Mouse (Mus musculus): Measurements from ENCODE around the gene Mier2. TPM values are rescaled to one million over a fixed set of nuclear protein-coding genes. Genes with fewer than 3 reads are reported as not detected.

The Mier2 gene
- 10 to 100 TPM; 12.4 to 15.6 TPM for total RNA-seq (2021)

DNA sequence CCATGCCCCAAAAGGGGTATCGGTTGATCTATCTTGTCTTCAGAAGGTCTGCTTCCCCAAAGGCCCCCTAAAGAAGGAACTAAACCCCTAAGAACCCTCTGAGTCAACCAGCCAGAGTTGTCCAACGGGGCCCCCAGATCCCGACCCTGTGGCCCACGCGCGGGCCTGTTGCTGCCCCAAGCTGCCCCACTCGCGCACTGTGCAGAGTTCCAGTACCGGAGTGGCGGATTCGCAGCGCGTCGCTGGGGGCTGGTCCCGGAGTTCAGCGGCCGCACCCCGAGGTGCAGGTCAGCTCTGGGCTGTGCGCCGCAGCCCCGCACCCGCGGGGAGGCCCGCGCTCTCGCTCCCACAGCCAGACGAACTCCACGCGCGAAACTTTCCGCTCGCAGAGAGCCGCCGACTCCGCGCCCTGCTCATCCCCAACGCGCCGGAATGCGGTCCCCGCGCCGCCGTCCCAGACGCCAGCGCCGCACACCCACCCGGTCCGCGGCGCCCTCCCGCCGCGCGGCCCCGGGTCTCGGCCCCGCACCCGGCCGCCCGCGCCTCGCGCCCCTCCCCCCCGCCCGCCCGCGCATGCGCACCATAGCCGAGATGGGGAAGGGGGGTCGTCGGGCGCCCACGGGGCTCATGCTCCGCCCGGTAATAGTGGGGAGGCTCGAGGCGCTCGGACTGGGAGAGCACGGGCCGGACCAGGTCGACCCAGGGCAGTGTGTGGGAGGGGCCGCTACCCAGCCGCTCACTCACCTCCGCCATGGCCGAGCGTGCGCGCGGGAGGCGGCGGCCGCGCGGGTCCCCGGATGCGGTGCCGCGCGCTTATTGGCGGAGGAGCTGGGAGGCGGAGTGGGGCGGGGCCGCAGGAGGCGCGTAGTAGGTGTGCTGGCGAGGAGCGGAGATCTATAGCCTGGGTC, at the start of gene Mier2:
TSS of gene Mier2 (minus strand) at position 870 of the 908 bp plus-strand sequence.
- intact Hi-C loops (cut with DNase I) = no loop called here
- DNase-seq = peak; percentile 73 to 80

DNA sequence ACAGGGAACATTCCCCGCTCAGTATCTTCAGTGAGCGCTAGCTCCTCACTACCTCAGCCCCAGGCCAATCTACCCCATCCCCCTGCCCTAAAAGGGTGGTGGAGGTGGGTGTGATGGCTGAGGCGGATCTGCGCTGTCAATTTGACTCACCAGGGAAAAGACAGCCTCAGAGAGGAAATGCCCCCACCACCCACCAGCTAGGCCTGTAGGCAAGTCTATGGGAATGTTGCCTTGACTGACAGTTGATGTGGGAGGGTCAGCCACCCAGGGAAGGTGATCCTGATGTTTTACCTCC, 42.9 kb upstream of the Mier2 start:
- DNase-seq = no peak
- intact Hi-C loops (cut with DNase I) = loop anchor here (10.0 kb wide), 1 partner anchor 187 kb away; no protein-coding TSS in a partner anchor

DNA sequence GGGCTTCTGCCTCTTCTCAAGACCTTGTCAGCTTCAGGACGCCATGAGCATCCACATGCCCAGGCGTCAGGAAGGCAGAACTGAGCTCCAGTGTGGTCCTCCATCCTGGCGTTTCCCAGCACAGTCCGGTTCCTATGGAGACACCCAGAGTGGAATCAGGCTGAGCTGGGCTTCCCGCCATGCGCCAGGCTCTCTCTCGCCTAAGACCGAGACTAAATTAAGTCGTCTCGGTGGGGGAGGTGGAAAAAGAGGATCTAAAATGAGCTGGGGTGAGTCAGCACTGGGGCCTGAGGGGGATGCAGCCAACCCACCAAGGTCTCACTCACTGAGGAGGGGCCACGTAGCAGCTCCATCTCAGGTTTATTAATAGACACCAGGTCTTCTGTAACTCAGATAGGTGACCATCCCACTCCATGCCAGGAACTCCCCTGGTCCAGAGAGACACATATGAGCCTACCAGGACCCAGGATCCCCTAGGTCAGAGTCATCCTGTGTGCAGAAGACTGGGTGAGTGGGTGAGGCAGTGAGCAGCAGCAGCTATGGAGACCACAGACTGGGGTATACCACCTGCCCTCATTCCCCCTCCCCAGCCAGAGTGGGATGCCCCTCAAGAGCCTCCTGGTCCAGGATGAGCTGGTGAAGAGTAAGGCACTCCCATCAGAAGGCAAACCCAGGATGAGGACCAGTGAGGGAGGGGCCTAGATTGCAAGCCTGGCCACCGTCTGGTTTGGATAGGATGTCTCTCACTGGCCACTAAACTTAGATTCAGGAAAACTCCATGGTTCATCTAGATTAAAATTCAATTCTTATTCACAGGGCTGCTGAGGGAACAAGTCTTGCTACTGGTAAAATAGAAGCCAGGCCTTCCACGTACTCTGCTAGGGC, 42.3 kb upstream of the Mier2 start:
- intact Hi-C loops (cut with DNase I) = loop anchor here (10.0 kb wide), 1 partner anchor 188 kb away; no protein-coding TSS in a partner anchor
- no peak for DNase-seq

DNA sequence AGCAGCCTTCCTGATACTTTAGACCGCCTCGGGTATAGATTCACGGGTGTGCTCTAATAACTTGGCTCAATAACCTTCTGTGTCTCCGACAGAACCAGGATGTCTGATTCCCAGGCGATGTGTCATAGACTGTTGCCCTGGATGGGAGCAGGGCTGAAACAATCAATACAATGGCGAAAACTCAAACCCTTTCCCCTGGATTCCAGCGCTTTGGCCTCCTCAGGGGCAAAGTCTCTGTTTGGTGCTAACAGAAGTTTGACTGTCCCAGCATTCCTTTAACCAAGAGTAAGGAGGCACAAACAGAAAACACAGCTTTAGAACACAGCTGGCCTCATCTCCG, 40.6 kb upstream of the Mier2 start:
- no peak for DNase-seq
- intact Hi-C loops (cut with DNase I) = loop anchor here (1.0 to 10.0 kb wide), 3 partner anchors 54 to 189 kb away; no protein-coding TSS in a partner anchor

DNA sequence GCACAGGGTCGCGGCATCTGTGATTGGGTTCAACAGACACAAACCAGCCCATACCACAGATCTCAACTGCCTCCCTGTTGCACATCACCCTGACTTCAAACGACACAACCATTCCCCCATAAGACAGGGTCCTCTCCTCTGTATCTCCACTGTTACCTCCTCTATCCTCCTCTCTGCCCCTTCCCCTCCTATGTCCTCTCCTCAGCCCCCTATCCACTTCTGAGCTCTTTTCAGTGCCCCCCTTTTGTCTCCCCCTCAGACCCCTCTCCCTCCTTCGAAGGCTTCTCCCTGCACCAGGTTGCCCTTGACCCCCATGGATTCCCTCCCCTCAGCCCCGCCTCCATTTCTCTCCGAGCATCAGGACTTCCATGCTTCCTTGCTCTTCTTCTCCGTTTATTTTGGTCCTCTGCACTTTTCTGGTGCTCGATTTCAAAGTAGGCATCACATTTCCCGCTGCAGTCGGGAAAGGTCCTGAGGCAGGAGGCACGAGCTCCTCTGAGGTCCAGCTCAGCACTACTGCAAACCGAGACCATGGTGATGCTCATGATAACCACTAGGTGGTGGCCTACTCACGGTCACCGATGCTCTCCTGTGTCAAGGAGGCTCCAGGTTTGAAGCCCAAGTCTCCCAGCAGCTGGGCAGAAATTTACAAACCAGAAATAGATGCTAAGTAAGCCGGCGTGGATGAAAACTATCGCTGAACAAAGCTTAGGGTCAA, 40.0 kb upstream of the Mier2 start:
- intact Hi-C loops (cut with DNase I) = loop anchor here (1.0 to 10.0 kb wide), 3 partner anchors 54 to 190 kb away; no protein-coding TSS in a partner anchor
- DNase-seq = peak; percentile 67 to 80

DNA sequence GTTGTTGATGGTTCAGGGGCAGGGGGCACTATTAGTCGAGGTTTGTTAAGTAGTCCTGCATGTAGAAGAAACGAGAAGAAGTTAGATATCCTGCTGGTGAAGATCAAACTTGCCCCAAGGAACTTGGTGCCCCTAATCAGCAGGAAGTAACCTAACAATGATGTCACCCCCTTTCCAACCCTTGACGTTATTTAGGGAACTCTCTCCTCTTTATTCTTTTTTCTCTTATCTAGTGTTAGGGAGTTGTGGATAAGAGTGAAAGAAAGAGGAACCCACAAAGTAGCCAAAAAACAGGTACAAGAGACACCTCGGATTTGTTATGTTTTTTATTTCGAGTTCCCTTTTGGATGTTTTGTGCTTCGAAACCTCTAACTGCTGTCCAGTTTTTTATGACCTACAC, 39.1 kb upstream of the Mier2 start:
- DNase-seq = no peak
- intact Hi-C loops (cut with DNase I) = loop anchor here (10.0 kb wide), 1 partner anchor 191 kb away; no protein-coding TSS in a partner anchor

DNA sequence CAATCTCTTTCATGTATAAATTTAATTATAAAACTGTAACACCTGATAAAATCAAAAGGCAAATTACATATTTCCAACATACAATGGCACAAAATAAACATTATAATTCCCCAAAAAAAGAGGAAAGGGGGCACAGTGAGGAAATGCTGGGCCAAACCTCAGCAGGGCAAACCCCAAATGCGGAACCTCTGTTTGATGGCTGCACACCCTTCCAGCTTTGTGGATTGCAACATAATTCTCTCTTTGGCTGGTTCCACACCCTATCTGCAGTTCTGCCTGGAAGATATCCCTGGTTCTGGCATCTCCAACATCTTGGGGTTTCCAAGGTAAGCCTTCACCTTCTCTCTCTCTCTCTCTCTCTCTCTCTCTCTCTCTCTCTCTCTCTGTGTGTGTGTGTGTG, 35.7 kb upstream of the Mier2 start:
- intact Hi-C loops (cut with DNase I) = loop anchor here (10.0 kb wide), 1 partner anchor 194 kb away; no protein-coding TSS in a partner anchor
- no peak for DNase-seq

DNA sequence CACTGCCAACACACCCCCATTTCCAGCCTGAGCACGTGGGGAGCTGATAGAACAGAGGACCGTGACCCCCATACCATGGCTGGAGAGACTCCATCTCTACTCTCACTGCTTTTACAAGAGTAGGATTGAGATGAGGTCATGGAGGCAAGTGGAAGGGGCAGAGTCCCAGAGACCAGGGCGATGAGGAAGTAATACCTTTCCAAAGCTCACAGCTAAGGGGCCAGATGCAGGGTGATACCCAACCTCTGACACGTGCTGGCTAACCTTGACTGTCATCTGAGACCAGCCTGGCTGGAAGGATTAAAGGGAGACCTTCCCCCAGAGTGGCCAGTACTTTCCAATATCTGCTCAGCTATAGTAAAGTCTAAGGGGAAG, 32.7 kb upstream of the Mier2 start:
- intact Hi-C loops (cut with DNase I) = no loop called here
- DNase-seq = no peak

DNA sequence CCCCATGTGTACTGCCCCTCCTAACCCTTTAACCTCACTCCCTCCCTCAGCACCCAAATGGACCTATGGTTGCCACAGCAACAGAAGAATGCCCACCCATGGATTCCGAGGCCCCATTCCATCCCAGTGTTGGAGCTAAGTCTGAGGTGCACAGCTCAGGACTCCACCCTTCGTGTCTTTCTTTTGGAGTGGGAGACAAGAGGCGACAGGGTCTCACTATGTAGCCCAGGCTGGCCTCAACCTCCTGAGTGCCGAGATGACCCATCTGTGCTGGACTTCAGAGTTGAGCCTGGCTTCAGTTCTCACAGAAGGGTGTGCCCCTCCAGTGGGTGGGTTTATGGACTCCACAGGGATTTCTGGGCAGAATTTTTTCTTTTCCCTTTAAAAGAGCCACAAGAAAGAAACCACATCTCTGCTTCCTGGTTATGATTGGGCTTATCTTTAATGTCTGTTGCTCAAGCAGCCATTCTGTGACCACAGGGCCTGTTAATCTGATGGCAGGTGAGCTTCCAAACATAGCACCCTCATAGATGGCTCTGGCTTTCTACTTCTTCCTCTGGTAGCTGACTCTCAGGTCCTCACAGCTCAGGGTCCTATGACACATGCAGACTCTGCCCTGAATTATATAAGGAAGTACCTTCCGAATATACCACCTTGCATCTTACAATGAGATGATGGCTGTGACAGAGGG, 32.2 kb upstream of the Mier2 start, which contains the start of gene Theg:
TSS of gene Theg (minus strand) at position 271 of the 691 bp plus-strand sequence.
- intact Hi-C loops (cut with DNase I) = no loop called here
- no peak for DNase-seq

DNA sequence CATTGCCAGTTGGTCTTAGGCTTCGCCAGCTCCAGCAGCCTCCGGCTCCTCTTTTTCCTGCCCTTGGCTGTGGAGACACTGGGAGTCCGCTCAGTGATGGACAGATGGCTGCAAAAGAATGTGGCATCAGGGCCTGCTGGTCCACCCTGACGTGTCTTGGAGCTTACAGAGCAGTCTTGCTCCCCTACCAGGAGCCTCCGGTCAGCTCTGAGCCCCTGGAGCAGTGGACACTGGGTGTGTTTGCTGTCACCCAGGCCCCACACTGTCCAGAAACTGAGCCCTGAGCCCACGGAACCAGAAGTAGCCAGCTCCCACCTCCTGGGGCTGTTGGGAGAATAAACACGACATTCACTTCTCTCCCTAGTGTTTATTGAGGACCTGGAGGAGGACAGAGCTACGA, 31.2 kb upstream of the Mier2 start:
- intact Hi-C loops (cut with DNase I) = no loop called here
- no peak for DNase-seq

DNA sequence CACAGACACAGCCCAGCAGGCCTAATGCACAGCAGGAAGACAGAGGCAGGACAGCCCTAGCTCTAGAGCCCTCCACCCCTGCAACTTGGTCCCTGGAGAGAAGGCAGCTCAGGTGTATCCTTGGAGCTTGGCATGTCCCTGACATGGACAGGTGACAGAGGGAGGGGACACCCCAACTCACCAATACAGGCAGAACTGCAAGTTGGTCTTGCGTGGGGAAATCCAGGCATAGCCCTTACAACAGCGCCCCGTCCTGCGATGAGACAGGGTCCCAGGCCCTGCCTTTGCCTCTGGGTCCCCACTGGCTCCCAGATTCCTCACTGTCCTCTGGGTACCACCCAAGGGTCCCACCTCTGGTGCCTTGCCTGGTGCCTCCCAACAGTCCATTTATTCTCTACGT, 30.7 kb upstream of the Mier2 start:
- intact Hi-C loops (cut with DNase I) = no loop called here
- DNase-seq = no peak

DNA sequence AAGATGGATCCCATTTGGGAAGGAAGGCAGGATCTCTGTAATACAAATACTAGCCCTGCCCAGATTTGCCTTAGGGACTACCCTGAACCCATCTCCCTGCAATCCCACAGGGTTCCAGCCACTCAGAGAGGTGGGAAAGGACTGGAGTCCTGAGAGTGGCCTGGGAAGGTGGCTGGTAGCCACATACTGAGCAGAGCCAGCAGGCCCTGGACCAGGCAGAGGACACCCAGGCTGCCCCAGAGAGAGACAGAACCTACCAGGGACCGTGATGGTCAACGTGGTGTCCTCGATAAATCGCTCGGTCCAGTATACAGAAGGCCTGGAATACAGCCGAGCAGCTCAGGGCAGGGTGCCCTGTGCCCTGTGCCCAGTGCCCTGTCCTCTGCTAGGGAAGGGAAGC, 30.1 kb upstream of the Mier2 start:
- DNase-seq = no peak
- intact Hi-C loops (cut with DNase I) = no loop called here

DNA sequence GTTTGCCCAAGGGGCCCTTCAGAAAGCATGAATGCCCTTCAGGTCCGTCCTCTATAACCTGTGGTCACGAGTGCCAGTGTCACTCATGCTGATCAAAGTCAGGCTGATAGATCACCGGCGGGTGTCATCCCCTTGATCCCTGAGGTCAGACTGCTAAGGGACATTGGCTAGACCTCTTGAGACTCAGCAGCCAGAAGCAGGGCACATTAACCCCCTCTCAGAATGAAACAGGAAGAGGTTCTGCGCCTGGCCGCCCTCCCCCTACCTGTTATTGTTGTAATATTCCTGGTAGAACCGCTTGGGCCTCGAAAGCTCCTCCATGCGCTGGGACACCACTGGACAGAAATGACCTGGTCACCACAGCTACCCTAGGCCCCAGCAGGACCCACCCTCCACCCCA, 29.4 kb upstream of the Mier2 start:
- intact Hi-C loops (cut with DNase I) = no loop called here
- DNase-seq = no peak

DNA sequence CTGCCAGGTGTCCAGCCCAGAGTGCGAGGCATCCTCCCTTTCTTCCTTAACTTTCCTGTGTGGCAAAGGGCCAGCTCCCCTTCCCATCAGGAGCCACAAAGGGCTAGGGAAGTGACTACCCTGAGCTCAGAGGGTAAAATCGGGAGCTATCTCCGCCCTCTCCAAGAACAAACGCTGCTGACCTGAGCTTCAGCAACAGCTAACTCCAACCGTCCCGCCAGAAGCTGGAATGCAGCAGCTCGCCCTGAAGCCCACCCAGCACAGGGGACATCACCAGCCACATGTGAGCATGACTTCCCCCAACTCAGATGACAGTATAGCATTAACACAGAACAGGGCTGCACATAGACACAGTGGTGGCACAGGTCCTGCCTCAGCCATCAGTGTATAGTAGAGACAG, 29.0 kb upstream of the Mier2 start:
- intact Hi-C loops (cut with DNase I) = no loop called here
- DNase-seq = no peak

DNA sequence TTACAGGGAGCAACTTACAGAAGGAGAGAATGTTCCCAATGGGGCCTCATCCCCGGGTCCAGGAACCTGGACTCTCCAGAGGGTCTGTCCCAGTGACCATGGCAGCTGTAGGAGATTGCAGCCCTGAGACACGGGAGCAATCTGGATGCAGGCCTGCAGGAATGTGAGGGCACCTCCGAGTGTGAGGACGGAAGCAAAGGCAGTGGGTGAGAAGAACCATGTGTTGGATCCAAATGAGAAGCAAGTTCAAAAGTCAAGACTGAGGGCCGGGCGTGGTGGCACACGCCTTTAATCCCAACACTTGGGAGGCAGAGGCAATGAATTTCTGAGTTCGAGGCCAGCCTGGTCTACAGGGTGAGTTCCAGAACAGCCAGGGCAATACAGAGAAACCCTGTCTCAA, 26.5 kb upstream of the Mier2 start:
- intact Hi-C loops (cut with DNase I) = no loop called here
- DNase-seq = no peak

DNA sequence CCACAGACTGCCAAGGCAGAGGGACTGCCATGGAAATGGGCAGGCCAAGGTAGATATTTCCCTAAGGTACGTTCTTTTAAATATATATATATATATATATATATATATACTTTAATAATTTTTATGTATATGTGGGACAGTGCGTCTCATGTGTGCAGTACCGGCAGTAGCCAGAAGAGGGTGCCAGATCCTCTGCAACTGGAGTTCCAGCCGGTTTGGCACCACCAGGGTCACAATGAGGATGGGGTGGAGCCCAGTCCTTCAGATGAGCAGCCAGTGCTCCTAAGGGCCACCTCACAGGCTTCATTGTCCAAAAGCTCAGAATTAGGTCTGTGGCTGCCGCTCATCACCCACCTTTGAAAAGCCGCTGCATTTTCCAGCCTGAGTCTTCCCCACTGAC, 25.8 kb upstream of the Mier2 start:
- peak in 1 of 2 experiments; percentile 52 for DNase-seq
- intact Hi-C loops (cut with DNase I) = no loop called here

DNA sequence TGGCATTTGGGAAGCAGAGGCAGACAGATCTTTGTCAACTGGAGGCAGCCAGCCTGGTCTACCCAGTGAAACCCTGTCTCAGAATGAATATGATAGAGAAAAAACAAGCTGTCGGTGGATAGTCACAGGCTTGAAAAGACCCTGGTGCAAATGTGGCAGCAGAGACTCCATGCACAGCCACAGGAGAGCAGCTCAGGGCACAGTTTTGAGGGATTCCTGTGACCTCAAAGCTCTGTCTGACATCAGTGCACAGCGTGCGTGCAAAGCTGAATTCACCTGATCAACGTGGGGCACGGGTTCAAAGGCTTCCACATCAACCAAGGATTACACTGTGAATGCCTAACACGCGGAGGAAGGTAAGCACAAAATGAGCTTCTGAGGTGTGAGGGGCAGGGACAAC, 25.4 kb upstream of the Mier2 start:
- intact Hi-C loops (cut with DNase I) = no loop called here
- DNase-seq = no peak

DNA sequence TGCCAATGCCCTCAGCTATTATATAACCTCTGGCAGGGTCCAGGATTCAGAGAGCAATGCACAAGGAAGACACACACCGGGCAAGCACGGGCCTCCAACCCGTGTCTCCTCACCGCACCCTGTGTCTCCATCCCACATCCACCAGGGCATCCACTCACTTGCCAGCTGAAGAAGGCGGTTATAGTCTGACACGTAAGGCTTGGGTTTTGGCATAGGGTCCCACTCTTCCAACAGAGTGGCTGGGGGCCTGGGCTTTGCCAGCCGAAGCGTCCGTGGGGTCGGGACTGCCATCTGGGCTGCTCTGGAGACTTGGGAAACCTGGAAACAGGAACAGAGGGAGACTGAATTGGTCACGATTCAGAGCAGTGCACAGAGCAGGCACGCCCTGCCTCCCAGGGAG, 24.8 kb upstream of the Mier2 start:
- no peak for DNase-seq
- intact Hi-C loops (cut with DNase I) = no loop called here

DNA sequence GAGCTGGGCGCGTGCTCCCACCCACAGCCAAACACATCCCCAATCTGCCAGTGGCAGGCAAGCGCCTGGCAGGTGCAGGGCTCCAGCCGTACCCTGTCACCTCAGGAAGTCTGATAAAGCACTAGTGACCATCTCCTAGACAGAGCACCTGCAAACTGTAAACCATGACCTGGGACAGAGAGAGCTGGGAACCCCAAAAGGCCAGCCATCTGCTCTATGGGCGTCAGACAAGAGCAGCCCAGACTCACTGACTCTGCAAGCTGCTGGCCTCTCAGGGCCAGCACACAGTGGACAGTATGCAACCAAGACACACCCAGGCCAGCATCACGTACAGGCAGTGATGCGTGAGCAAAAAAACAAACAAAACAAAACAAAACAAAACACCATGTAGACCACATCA, 23.9 kb upstream of the Mier2 start:
- intact Hi-C loops (cut with DNase I) = no loop called here

DNA sequence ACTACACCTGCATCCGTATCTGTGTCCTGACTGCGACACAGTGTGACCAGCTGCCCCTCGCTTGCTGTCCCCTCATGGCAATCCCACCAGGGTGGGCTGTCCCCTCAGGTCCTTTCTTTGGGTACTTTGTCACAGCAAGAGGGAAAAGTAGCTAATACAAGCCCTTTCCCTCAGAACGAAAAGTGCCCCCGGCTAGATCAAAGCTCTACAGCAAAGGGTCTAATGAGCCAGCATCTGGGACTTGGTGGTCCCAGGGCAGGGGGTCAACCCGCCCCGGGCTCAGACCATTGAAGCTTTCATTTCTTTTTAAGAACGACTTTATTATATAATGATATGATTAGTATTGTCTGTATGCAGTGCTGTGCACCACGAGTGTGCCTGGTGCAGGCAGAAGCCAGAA, 23.3 kb upstream of the Mier2 start:
- DNase-seq = no peak
- intact Hi-C loops (cut with DNase I) = no loop called here

More for the DNA sequence above, 23.9 kb upstream of the Mier2 start:
- DNase-seq = no peak
